ENCODE assay signal across 8 mouse cellular contexts in the genomic region with DNA sequence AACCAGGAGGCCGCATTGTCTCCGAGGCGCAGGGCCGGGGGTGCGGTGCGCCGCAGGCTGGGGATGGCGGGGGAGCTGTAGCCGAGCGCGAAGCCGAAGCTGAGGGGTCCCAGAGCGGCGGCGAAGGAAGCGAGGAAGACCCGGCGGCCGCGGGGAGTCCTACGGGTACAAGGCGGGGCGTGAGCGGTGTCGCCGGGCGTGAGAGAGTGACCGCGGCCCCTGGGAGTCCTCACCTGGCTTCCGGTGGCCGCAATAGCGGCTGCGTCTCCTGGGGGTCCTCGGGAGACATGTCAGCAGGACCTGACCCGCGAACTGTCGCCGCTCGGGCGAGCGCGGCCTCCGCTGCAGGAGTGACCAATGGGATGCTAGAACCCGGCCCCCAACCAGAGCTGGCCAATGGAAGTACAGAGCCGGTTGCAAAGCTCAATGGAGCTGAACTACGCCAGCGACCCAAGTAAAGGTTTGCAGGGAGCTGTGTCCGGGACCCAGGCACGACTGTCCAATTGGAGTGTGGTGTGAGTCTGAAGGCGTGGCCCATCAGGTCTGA. TPM values are rescaled to one million over a fixed set of nuclear protein-coding genes. Genes with fewer than 3 reads are reported as not detected.
DNase-seq lines count a peak whose midpoint lies in the region; ATAC-seq and TF ChIP-seq lines count a peak whose summit lies in the region.

A gene (minus strand): TSS at position 359 of the 547 bp plus-strand sequence.

- in situ Hi-C loops in Patski (cut with MboI; ENCODE audit: low pct_unique_long_range_greater_than_20kb): loop anchor here (25.0 kb wide), 1 partner anchor 406 kb away; no protein-coding TSS in a partner anchor

- peak; percentile 70 for DNase-seq in Patski (ENCODE audit: low read depth, low spot score)
- peak; percentile 91 to 94 for DNase-seq in cerebellum, postnatal 14 days
- peak; percentile 88 to 89 for DNase-seq in frontal cortex, postnatal 14 days (ENCODE audit: low spot score in 2 of 2)
- peak; percentile 71 to 72 for DNase-seq in layer of hippocampus, postnatal 25 days (ENCODE audit: extremely low spot score in 1 of 2, low spot score in 1 of 2)
- peak; percentile 95 for DNase-seq in lung, postnatal 25 days (ENCODE audit: low spot score)
- peak; percentile 96 for DNase-seq in retina, embryonic 14.5 days (ENCODE audit: low spot score)
- peak; percentile 77 for DNase-seq in thymus, postnatal 4 days

- H3K27me3 ChIP-seq in Patski: no peaks in the 10 kb centered on the region
- H3K27me3 ChIP-seq in hindbrain, embryonic 13.5 days: peaks cover 8% of the 10 kb centered on the region; the same call in 1 of the 2 replicates

- H3K9ac ChIP-seq in hindbrain, embryonic 13.5 days: peak within 1 kb of the TSS; percentile 94

- CTCF ChIA-PET in Patski (lab: Charles Lee): interaction anchor here (0.6 to 1.2 kb wide), 3 partner anchors 13 to 442 kb away, joined by 3 read pairs; no protein-coding TSS in a partner anchor

- TF ChIP-seq CTCF in Patski (IDR thresholded peaks at IDR 0.05): no peak

- H3K4me2 ChIP-seq in hindbrain, embryonic 13.5 days: peak within 1 kb of the TSS; percentile 99

- H3K27ac ChIP-seq in hindbrain, embryonic 13.5 days: peak within 1 kb of the TSS; percentile 85

- POLR2A ChIA-PET in Patski (lab: Charles Lee): no interaction called here

- WGBS in hindbrain, embryonic 13.5 days: under 1% methylated on average over 50 of the region's 50 CpGs

- H3K4me3 ChIP-seq in hindbrain, embryonic 13.5 days: peak within 1 kb of the TSS; percentile 87

- peak; percentile 95 for ATAC-seq in Patski
- peak; percentile 98 for ATAC-seq in hindbrain, embryonic 13.5 days (ENCODE audit: low FRiP score)

- peaks cover 8% of the 10 kb centered on the region for H3K36me3 ChIP-seq in hindbrain, embryonic 13.5 days

- peaks cover 37% of the 10 kb centered on the region for H3K4me1 ChIP-seq in hindbrain, embryonic 13.5 days (replicated peaks)

- H3K9me3 ChIP-seq in hindbrain, embryonic 13.5 days: no peaks in the 10 kb centered on the region

RNA-seq across cellular contexts. Expression of the gene that starts here (rescaled TPM):
- 21.5 TPM for polyA plus RNA-seq in Patski (2021)
- 19.8 and 25.7 TPM in 2 replicates for polyA plus RNA-seq in hindbrain, embryonic 13.5 days (2015; fragmentation: Nextera tagmentation; extraction: Ambion mirVana)
- 10 to 100 TPM; 20.5 to 21.4 TPM for total RNA-seq in layer of hippocampus, postnatal 25 days (2021)

Comparison
In these comparisons a context has a peak if more than half of its experiments do, and no peak if none do; other contexts are left out.
1. Peak in every context shown above with its lines: DNase-seq, ATAC-seq, H3K4me3 ChIP-seq and H3K27ac ChIP-seq.